Mouse (Mus musculus): ENCODE results near the gene Muc3. TPM values are rescaled to one million over a fixed set of nuclear protein-coding genes. Genes with fewer than 3 reads are reported as not detected.
"Not testable (repeated sequence)": the region's sequence is repeated elsewhere in the genome, so short reads cannot be mapped to it uniquely, and the experiment has no call there.

Muc3 gene
- polyA plus RNA-seq (2014; fragmentation: Nextera tagmentation; extraction: Ambion mirVana), result not detected in 2 replicates

GRCm38 (mm10) chr5:137149272-137149882 lies at the start of gene Muc3:
Gene Muc3 (minus strand): TSS chr5:137149322.
- not testable (repeated sequence) for H3K27me3 ChIP-seq (ENCODE audit: control insufficient read depth, insufficient read depth, low read length); H3K4me3 ChIP-seq (ENCODE audit: control insufficient read depth in 1 of 2, insufficient read depth in 1 of 2, low read depth in 1 of 2, low read length in 2 of 2); H3K4me1 ChIP-seq (ENCODE audit: control insufficient read depth in 2 of 2, insufficient read depth in 2 of 2, low read length in 2 of 2); H3K4me2 ChIP-seq (ENCODE audit: low read length); ATAC-seq (ENCODE audit: insufficient number of reproducible peaks, insufficient read depth, low FRiP score, low read depth); H3K27ac ChIP-seq (replicated peaks in 1 of 2; ENCODE audit: control insufficient read depth in 1 of 2, insufficient read depth in 1 of 2, low read depth in 2 of 2, low read length in 2 of 2); H3K9ac ChIP-seq (ENCODE audit: low read length); H3K36me3 ChIP-seq (ENCODE audit: control insufficient read depth, insufficient read depth, low read length)
- H3K9me3 ChIP-seq (ENCODE audit: control insufficient read depth, low read length), result peaks cover 25% of the 10 kb centered on the region

DNA sequence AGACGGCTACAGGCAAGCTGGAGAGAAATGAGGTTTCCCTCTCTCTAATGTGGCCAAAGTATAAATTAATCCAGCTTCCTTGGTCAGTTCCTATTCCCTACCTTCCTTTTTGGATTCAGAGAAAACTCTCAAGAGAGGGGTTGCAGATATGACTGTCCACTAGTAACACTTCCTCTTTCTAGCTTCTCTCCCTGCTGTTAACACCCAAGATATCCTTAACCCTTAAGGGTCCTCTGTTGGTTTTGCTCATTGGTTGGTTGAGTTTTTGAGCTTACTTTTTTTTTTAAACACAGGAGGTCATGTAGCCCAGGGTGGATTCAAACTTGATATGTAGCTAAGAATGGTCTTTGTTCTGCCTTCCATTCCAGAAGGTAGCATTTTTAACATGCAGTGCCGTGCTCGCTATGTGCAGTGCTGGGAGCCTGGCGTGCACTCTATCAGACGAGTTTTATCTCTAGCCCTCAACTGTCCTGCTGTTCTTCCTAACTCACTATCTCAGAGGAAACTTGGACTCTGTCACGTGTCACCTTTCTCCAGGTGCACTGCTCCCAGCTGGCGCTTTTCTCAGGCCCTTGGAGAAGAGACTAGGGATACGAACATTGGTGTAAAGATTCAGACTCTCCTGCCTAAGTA lies 45.5 kb upstream of the Muc3 start:
- WGBS, result 32% methylated on average over 8 of the region's 8 CpGs
- H3K4me3 ChIP-seq (ENCODE audit: control insufficient read depth in 1 of 2, insufficient read depth in 1 of 2, low read depth in 1 of 2, low read length in 2 of 2), result no peak overlapping the region
- 0 out of 2 replicates have a peak, but pooled peaks cover 3% of the 10 kb centered on the region for H3K27me3 ChIP-seq (ENCODE audit: control insufficient read depth, insufficient read depth, low read length)
- no peak for ATAC-seq (ENCODE audit: insufficient number of reproducible peaks, insufficient read depth, low FRiP score, low read depth)
- no peak overlapping the region for H3K9ac ChIP-seq (ENCODE audit: low read length)
- no peak overlapping the region for H3K27ac ChIP-seq (replicated peaks in 1 of 2; ENCODE audit: control insufficient read depth in 1 of 2, insufficient read depth in 1 of 2, low read depth in 2 of 2, low read length in 2 of 2)
- no peaks in the 10 kb centered on the region for H3K36me3 ChIP-seq (ENCODE audit: control insufficient read depth, insufficient read depth, low read length)
- no peaks in the 10 kb centered on the region for H3K4me1 ChIP-seq (ENCODE audit: control insufficient read depth in 2 of 2, insufficient read depth in 2 of 2, low read length in 2 of 2)
- no peak overlapping the region for H3K4me2 ChIP-seq (ENCODE audit: low read length)
- no peaks in the 10 kb centered on the region for H3K9me3 ChIP-seq (ENCODE audit: control insufficient read depth, low read length)

DNA sequence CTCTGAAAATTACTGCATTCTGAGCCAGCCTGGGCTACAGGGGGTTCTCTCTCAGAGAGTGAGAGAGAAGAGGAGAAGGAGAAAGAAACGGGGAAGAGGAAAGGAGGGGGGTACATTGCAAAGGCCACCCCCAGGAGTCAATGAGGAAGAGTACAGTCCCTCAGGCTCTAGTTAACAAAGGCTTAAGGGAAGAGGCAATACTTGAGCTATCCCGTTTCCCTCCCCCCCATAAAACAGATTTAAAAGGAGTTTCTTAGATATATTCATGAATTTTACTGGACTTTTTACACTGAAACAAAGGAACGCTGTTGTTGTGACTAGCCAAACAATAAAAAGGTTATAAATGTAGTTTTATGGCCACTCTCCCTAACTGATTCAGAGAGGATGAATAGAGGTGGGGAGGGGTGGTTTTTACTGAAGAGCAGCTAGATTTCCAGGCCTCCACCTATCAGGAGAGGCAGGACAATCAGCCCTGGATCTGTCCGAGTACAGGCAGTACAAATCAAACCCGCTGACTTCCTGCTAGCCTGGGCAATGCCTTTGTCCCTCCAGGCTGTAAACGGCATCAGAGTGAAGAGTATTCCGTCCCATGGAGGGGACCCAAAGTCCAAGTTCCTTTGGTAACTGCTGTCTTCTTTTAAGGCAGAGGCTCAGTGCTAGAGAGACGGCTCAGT lies 44.3 kb upstream of the Muc3 start:
- Histone ChIP-seq H3K4me3 (ENCODE audit: control insufficient read depth in 1 of 2, insufficient read depth in 1 of 2, low read depth in 1 of 2, low read length in 2 of 2) (no peak overlapping the region), H3K27me3 (ENCODE audit: control insufficient read depth, insufficient read depth, low read length) (peaks cover 10% of the 10 kb centered on the region; the same call in 1 of the 2 replicates), H3K9ac (ENCODE audit: low read length) (no peak overlapping the region), H3K4me2 (ENCODE audit: low read length) (no peak overlapping the region), H3K27ac (replicated peaks in 1 of 2; ENCODE audit: control insufficient read depth in 1 of 2, insufficient read depth in 1 of 2, low read depth in 2 of 2, low read length in 2 of 2) (no peak overlapping the region), H3K4me1 (ENCODE audit: control insufficient read depth in 2 of 2, insufficient read depth in 2 of 2, low read length in 2 of 2) (no peaks in the 10 kb centered on the region), H3K36me3 (ENCODE audit: control insufficient read depth, insufficient read depth, low read length) (no peaks in the 10 kb centered on the region), H3K9me3 (ENCODE audit: control insufficient read depth, low read length) (no peaks in the 10 kb centered on the region)
- WGBS, result 65% methylated on average over 8 of the region's 8 CpGs
- ATAC-seq (ENCODE audit: insufficient number of reproducible peaks, insufficient read depth, low FRiP score, low read depth), result no peak

DNA sequence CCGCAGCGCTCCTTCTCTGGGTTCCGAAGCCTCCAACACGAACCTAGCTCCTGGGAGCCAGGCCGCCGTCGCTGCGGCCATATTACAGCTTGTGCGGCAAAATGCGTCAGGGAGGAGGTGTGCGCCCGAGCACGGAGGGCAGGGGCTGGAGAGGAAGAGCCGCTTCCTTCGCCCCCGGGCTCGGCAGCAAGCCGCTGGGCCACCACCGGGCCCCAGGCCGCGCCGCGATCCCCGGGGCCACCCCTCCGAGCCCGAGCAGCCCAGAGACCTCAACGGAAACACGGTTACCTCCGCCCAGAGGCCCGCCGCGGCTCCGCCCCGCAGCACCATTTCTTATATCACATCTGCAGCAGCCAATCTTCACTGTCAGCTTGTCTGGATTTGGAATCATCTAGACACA lies 40.2 kb upstream of the Muc3 start:
- Histone ChIP-seq H3K4me1 (ENCODE audit: control insufficient read depth in 2 of 2, insufficient read depth in 2 of 2, low read length in 2 of 2) (no peaks in the 10 kb centered on the region), H3K4me2 (ENCODE audit: low read length) (peak overlapping the region; percentile 84), H3K36me3 (ENCODE audit: control insufficient read depth, insufficient read depth, low read length) (no peaks in the 10 kb centered on the region), H3K9ac (ENCODE audit: low read length) (peak overlapping the region; percentile 70), H3K27me3 (ENCODE audit: control insufficient read depth, insufficient read depth, low read length) (peaks cover 10% of the 10 kb centered on the region; the same call in 1 of the 2 replicates), H3K9me3 (ENCODE audit: control insufficient read depth, low read length) (no peaks in the 10 kb centered on the region), H3K27ac (replicated peaks in 1 of 2; ENCODE audit: control insufficient read depth in 1 of 2, insufficient read depth in 1 of 2, low read depth in 2 of 2, low read length in 2 of 2) (no peak overlapping the region), H3K4me3 (ENCODE audit: control insufficient read depth in 1 of 2, insufficient read depth in 1 of 2, low read depth in 1 of 2, low read length in 2 of 2) (peak overlapping the region; percentile 57 to 67)
- no peak for ATAC-seq (ENCODE audit: insufficient number of reproducible peaks, insufficient read depth, low FRiP score, low read depth)
- under 1% methylated on average over 34 of the region's 34 CpGs for WGBS

GRCm38 (mm10) chr5:137185362-137185761 lies 36.2 kb upstream of the Muc3 start:
- H3K27ac ChIP-seq (replicated peaks in 1 of 2; ENCODE audit: control insufficient read depth in 1 of 2, insufficient read depth in 1 of 2, low read depth in 2 of 2, low read length in 2 of 2), result no peak overlapping the region
- no peak overlapping the region for H3K9ac ChIP-seq (ENCODE audit: low read length)
- no peaks in the 10 kb centered on the region for H3K36me3 ChIP-seq (ENCODE audit: control insufficient read depth, insufficient read depth, low read length)
- peaks cover 10% of the 10 kb centered on the region; the same call in 1 of the 2 replicates for H3K27me3 ChIP-seq (ENCODE audit: control insufficient read depth, insufficient read depth, low read length)
- no peaks in the 10 kb centered on the region for H3K4me1 ChIP-seq (ENCODE audit: control insufficient read depth in 2 of 2, insufficient read depth in 2 of 2, low read length in 2 of 2)
- no peak overlapping the region for H3K4me3 ChIP-seq (ENCODE audit: control insufficient read depth in 1 of 2, insufficient read depth in 1 of 2, low read depth in 1 of 2, low read length in 2 of 2)
- WGBS, result 82% methylated on average over 8 of the region's 8 CpGs
- H3K4me2 ChIP-seq (ENCODE audit: low read length), result no peak overlapping the region
- ATAC-seq (ENCODE audit: insufficient number of reproducible peaks, insufficient read depth, low FRiP score, low read depth), result no peak
- H3K9me3 ChIP-seq (ENCODE audit: control insufficient read depth, low read length), result no peaks in the 10 kb centered on the region

DNA sequence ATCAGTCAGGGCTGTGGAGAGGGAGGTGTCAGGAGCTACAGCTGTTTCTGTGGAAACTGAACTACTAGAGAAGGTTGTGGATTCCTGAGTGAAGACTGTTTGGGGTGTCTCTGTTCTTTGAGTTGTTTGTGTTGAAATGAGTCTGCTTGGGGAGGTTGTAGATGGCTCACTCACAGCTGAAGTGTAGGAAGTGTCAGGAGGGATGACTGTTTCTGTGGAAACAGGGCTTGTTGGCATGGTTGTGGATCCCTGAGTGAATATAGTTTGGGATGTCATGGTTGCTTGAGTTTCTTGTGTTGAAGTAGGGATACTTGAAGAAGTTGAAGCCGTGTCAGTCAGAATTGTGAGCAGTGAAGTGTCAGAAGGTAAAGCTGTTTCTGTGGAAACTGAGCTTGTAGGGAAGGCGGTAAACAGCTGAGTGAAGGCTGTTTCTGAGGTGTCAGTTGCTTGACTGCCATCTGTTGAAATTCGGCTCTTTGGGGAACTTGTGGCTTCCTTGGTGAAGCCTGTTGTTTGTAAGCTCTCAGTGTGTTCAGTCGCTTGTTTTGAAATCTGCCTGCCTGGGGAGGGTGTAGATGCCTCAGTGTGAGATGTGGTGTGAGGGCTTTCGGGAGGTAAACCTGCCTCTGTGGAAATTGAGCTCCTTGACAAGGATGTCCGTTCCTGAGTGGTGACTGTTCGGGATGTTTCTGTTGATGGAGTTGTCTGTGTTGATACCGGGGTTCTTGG lies 30.7 kb upstream of the Muc3 start:
- Histone ChIP-seq H3K9me3 (ENCODE audit: control insufficient read depth, low read length) (no peaks in the 10 kb centered on the region), H3K36me3 (ENCODE audit: control insufficient read depth, insufficient read depth, low read length) (no peaks in the 10 kb centered on the region), H3K4me2 (ENCODE audit: low read length) (no peak overlapping the region), H3K4me1 (ENCODE audit: control insufficient read depth in 2 of 2, insufficient read depth in 2 of 2, low read length in 2 of 2) (no peaks in the 10 kb centered on the region), H3K9ac (ENCODE audit: low read length) (no peak overlapping the region), H3K27me3 (ENCODE audit: control insufficient read depth, insufficient read depth, low read length) (peaks cover 13% of the 10 kb centered on the region; the same call in 1 of the 2 replicates), H3K4me3 (ENCODE audit: control insufficient read depth in 1 of 2, insufficient read depth in 1 of 2, low read depth in 1 of 2, low read length in 2 of 2) (no peak overlapping the region), H3K27ac (replicated peaks in 1 of 2; ENCODE audit: control insufficient read depth in 1 of 2, insufficient read depth in 1 of 2, low read depth in 2 of 2, low read length in 2 of 2) (no peak overlapping the region)
- no peak for ATAC-seq (ENCODE audit: insufficient number of reproducible peaks, insufficient read depth, low FRiP score, low read depth)
- WGBS, result 64% methylated on average over 8 of the region's 8 CpGs

GRCm38 (mm10) chr5:137173967-137174366 lies 24.8 kb upstream of the Muc3 start:
- no peak overlapping the region for H3K4me2 ChIP-seq (ENCODE audit: low read length)
- H3K27me3 ChIP-seq (ENCODE audit: control insufficient read depth, insufficient read depth, low read length), result peaks cover 4% of the 10 kb centered on the region; the same call in 1 of the 2 replicates
- H3K36me3 ChIP-seq (ENCODE audit: control insufficient read depth, insufficient read depth, low read length), result no peaks in the 10 kb centered on the region
- no peak overlapping the region for H3K4me3 ChIP-seq (ENCODE audit: control insufficient read depth in 1 of 2, insufficient read depth in 1 of 2, low read depth in 1 of 2, low read length in 2 of 2)
- ATAC-seq (ENCODE audit: insufficient number of reproducible peaks, insufficient read depth, low FRiP score, low read depth), result no peak
- no peak overlapping the region for H3K27ac ChIP-seq (replicated peaks in 1 of 2; ENCODE audit: control insufficient read depth in 1 of 2, insufficient read depth in 1 of 2, low read depth in 2 of 2, low read length in 2 of 2)
- 67% methylated on average over 6 of the region's 6 CpGs for WGBS
- H3K9ac ChIP-seq (ENCODE audit: low read length), result no peak overlapping the region
- H3K9me3 ChIP-seq (ENCODE audit: control insufficient read depth, low read length), result no peaks in the 10 kb centered on the region
- H3K4me1 ChIP-seq (ENCODE audit: control insufficient read depth in 2 of 2, insufficient read depth in 2 of 2, low read length in 2 of 2), result no peaks in the 10 kb centered on the region

Measured in heart, embryonic 14.5 days (tissue).